Mouse (Mus musculus) myocyte (in vitro differentiated cells): Measurements from ENCODE around the gene Chst15.

Source experiments
- POLR2A ChIP-seq: IDR thresholded peaks from one replicate; pipeline ENCODE4 v1.6.1; 2011; ENCODE audit warnings: low read depth, mild to moderate bottlenecking, control low read depth, moderate library complexity; ENCODE audit not compliant: insufficient read length
- REST ChIP-seq: IDR thresholded peaks from one replicate; pipeline ENCODE4 v1.6.1; 2011; ENCODE audit warnings: mild to moderate bottlenecking, control low read depth, moderate library complexity; ENCODE audit not compliant: insufficient read depth, insufficient read length

DNA sequence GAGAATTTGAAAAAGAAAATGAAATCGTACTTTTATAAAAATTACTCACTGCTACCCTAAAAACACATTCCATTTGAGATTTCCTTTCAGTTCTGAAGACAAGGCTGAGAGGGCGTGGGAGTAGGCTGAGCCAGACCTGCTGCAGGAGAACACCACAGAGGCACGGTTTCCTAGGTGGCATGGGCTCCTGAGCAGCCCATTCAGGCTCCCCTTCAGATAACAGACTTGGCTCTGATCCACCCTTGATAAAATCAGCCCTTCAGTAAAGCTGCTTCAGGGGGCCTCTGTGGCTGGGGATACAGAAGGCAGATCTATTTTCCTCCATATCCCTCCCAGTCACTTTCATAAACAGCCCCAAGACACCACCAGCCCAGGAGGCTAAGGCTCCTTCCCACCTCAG is 19.8 kb upstream of the Chst15 start:
- no peak for TF ChIP-seq REST
- no peak for TF ChIP-seq POLR2A
